Mouse (Mus musculus): ENCODE measurements around the gene Vmn1r7.
"Not testable (repeated sequence)": the region's sequence is repeated elsewhere in the genome, so short reads cannot be mapped to it uniquely, and the experiment has no call there.

Gene Vmn1r7

DNA sequence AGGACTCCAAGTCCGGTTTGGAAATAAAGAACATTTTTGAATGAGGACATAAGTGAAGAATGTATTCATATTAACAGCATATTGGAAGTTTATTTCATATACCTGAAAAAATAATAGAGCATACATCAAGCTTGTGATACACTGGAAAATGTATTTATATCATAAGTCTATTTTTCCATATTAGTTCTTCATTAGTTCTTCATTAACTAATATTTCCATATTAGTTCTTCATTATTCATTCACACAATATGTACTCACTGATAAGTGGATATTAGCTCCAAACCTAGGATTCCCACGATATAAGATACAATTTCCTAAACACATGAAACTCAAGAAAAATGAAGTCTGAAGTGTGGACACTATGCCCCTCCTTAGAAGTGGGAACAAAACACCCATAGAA lies at the start of gene Vmn1r7:
Vmn1r7 (minus strand) TSS at position 101 of the 400 bp plus-strand sequence.
- DNase-seq = not testable (repeated sequence)

DNA sequence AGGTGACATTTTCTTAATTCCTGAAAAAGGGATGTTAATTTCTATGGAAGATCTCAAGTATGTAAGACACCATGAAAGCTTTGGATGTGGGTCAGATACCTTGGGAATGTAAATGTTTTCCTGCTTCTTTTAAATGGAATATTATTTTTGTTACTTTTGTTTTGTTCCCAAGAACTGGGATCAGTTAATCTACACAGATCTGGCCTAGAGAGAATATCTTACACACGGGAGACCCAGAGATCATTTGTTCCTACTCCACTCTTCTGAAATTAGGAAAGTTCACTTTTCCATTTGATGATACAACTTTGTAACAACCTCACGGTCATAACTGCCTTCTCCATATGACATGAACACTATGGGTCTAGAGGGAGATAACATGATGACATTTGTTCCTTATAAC lies 41.4 kb upstream of the Vmn1r7 start, which contains the start of gene Vmn1r9:
Vmn1r9 (plus strand) TSS at position 301 of the 400 bp plus-strand sequence.
- DNase-seq = no peak

- DNase-seq = peak; percentile 54
Observed at GRCm38 (mm10) chr6:57063730-57064129, 38.6 kb upstream of the Vmn1r7 start.

- no peak for DNase-seq
Observed at GRCm38 (mm10) chr6:57034674-57035073, 9.6 kb upstream of the Vmn1r7 start.

GRCm38 (mm10) chr6:57031984-57032383 lies 6.9 kb upstream of the Vmn1r7 start, which contains the start of gene Vmn1r8:
TSS of gene Vmn1r8 (plus strand) at chr6:57032284.
- no peak for DNase-seq

DNA sequence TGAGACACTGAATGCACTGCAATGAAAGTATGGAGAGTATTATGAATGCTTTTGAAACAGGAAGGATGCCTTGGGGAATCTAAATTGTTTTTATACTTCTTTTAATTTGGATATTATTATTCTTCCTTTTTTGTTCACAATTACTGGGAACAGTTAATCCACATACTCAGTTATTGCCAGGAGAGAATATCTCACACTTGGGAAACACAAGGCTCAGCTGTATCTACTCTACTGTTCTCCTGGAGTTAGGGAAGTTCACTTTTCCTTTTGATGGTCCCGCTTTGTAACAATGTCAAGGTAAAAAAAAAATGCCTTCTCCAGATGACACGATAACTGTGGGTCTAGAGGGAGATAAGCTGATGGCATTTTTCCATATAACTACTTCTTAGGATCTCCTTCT lies 28.2 kb downstream of the Vmn1r7 start, which contains the start of gene Vmn1r6:
Vmn1r6 (plus strand) TSS at position 301 of the 400 bp plus-strand sequence.
- DNase-seq = no peak

All from kidney, adult 9 months (tissue).